Mouse (Mus musculus) thymus, postnatal 10 days (tissue): ENCODE data around the gene Dnah11.

Experiments used
- DNase-seq, 2 experiments: peaks; one replicate each; pipeline ENCODE4 v3.0.0; 2021; ENCODE audit warnings: low spot score in 2 of 2

Dnah11 gene

GRCm38 (mm10) chr12:117862655-117863054 is 336.2 kb downstream of the Dnah11 start:
- DNase-seq = no peak

GRCm38 (mm10) chr12:117861249-117861648 is 337.6 kb downstream of the Dnah11 start:
- no peak for DNase-seq

- DNase-seq = no peak
Observed at GRCm38 (mm10) chr12:117860840-117861239, 338.0 kb downstream of the Dnah11 start.

GRCm38 (mm10) chr12:117857884-117858283 is 341.0 kb downstream of the Dnah11 start:
- no peak for DNase-seq

GRCm38 (mm10) chr12:117857023-117857422 is 341.8 kb downstream of the Dnah11 start:
- no peak for DNase-seq

- peak; percentile 9 to 61 for DNase-seq
Observed at GRCm38 (mm10) chr12:117853316-117853715, 345.5 kb downstream of the Dnah11 start.

- DNase-seq = no peak
Observed at GRCm38 (mm10) chr12:117850472-117850871, 348.4 kb downstream of the Dnah11 start.

GRCm38 (mm10) chr12:117848621-117849020 is 350.2 kb downstream of the Dnah11 start:
- no peak for DNase-seq

- no peak for DNase-seq
Observed at GRCm38 (mm10) chr12:117844917-117845316, 353.9 kb downstream of the Dnah11 start.

GRCm38 (mm10) chr12:117844075-117844408 is 354.8 kb downstream of the Dnah11 start:
- DNase-seq = peak in 1 of 2 experiments; percentile 32

- DNase-seq = peak; percentile 56 to 62
Observed at GRCm38 (mm10) chr12:117843302-117844074, 355.4 kb downstream of the Dnah11 start.

GRCm38 (mm10) chr12:117842676-117843075 is 356.2 kb downstream of the Dnah11 start:
- no peak for DNase-seq

- no peak for DNase-seq
Observed at GRCm38 (mm10) chr12:117840705-117841104, 358.1 kb downstream of the Dnah11 start.

- no peak for DNase-seq
Observed at GRCm38 (mm10) chr12:117837376-117837775, 361.5 kb downstream of the Dnah11 start.

- DNase-seq = no peak
Observed at GRCm38 (mm10) chr12:117835371-117835770, 363.5 kb downstream of the Dnah11 start.

GRCm38 (mm10) chr12:117834652-117835051 is 364.2 kb downstream of the Dnah11 start:
- no peak for DNase-seq

GRCm38 (mm10) chr12:117832190-117832589 is 366.7 kb downstream of the Dnah11 start:
- no peak for DNase-seq

- no peak for DNase-seq
Observed at GRCm38 (mm10) chr12:117831351-117831961, 367.4 kb downstream of the Dnah11 start.

- no peak for DNase-seq
Observed at GRCm38 (mm10) chr12:117828350-117828749, 370.5 kb downstream of the Dnah11 start.
